Mouse (Mus musculus) small intestine, adult 2 months (tissue): ENCODE measurements around the gene Pde4d. TPM values are rescaled to one million over a fixed set of nuclear protein-coding genes. Genes with fewer than 3 reads are reported as not detected.

Source experiments
- H3K27ac ChIP-seq: fragments of 200-500 bp; 2 replicates; pipeline ENCODE4 v1.5.1; 2012; ENCODE audit warnings: low read depth, low read length, control low read depth, inconsistent platforms; ENCODE audit not compliant: insufficient read depth
- H3K27me3 ChIP-seq: fragments of 200-500 bp; 2 replicates; pipeline ENCODE4 v1.6.1; 2012; ENCODE audit warnings: mild to moderate bottlenecking, moderate library complexity, low read length, inconsistent platforms; ENCODE audit not compliant: control insufficient read depth, insufficient read depth
- H3K36me3 ChIP-seq: fragments of 200-500 bp; 2 replicates; pipeline ENCODE4 v1.6.1; 2012; ENCODE audit warnings: mild to moderate bottlenecking, low read length, control low read depth, inconsistent platforms; ENCODE audit not compliant: control insufficient read depth, insufficient read depth
- H3K4me1 ChIP-seq: fragments of 200-500 bp; 2 replicates; pipeline ENCODE4 v1.6.1; 2012; ENCODE audit warnings: low read length, inconsistent platforms, mixed read lengths; ENCODE audit not compliant: control insufficient read depth, insufficient read depth, insufficient read length
- H3K4me3 ChIP-seq: fragments of 200-500 bp; 2 replicates; pipeline ENCODE4 v1.5.1; 2012; ENCODE audit warnings: low read depth, mild to moderate bottlenecking, control low read depth, inconsistent platforms, low read length, moderate library complexity
- CTCF ChIP-seq: fragments of 200-500 bp; IDR thresholded peaks from 2 replicates; pipeline ENCODE4 v1.5.1; 2012; ENCODE audit warnings: low read depth, mild to moderate bottlenecking, control low read depth, inconsistent platforms, low read length, moderate library complexity, mixed read lengths; ENCODE audit not compliant: insufficient replicate concordance, insufficient read length; ENCODE audit errors: extremely low read depth
- POLR2A ChIP-seq: fragments of 200-500 bp; IDR thresholded peaks from 2 replicates; pipeline ENCODE4 v1.6.1; 2012; ENCODE audit warnings: low read depth, mild to moderate bottlenecking, control low read depth, inconsistent platforms, low read length, moderate library complexity
- WGBS: fragments of 180-500 bp; shearing (Covaris S2); methylation state at CpG from one replicate; pipeline ENCODE4 v1.1.7; 2018; 5-methylcytosine and 5-hydroxymethylcytosine counted together
- polyA plus RNA-seq: library from polyadenylated mRNA; depleted of rRNA; stranded (reverse); fragments of >200 nt; gene quantifications from 2 replicates; pipeline ENCODE4 v1.2.3, GENCODE M21; 2012

Pde4d gene
- polyA plus RNA-seq, 1 experiment: 8.4 TPM

GRCm38 (mm10) chr13:109576725-109577124 lies 1127.0 kb downstream of the Pde4d start:
- H3K4me3 ChIP-seq: no peak overlapping the region
- no peaks in the 10 kb centered on the region for H3K4me1 ChIP-seq
- TF ChIP-seq POLR2A: no peak
- TF ChIP-seq CTCF: no peak
- no peak overlapping the region for H3K27ac ChIP-seq
- no peaks in the 10 kb centered on the region for H3K27me3 ChIP-seq
- 70% methylated on average over 1 of the region's 1 CpGs for WGBS
- H3K36me3 ChIP-seq: no peaks in the 10 kb centered on the region

- Histone ChIP-seq H3K27me3 (no peaks in the 10 kb centered on the region), H3K36me3 (no peaks in the 10 kb centered on the region), H3K27ac (no peak overlapping the region), H3K4me1 (no peaks in the 10 kb centered on the region), H3K4me3 (no peak overlapping the region)
- WGBS: 72% methylated on average over 5 of the region's 5 CpGs
- no peak for TF ChIP-seq POLR2A
- no peak for TF ChIP-seq CTCF
Measured at GRCm38 (mm10) chr13:109577454-109577853, 1127.7 kb downstream of the Pde4d start.

- Histone ChIP-seq H3K4me1 (no peaks in the 10 kb centered on the region), H3K4me3 (no peak overlapping the region), H3K36me3 (no peaks in the 10 kb centered on the region), H3K27me3 (no peaks in the 10 kb centered on the region), H3K27ac (no peak overlapping the region)
- 75% methylated on average over 4 of the region's 4 CpGs for WGBS
- TF ChIP-seq POLR2A: no peak
- TF ChIP-seq CTCF: no peak
Measured at GRCm38 (mm10) chr13:109577901-109578300, 1128.2 kb downstream of the Pde4d start.

GRCm38 (mm10) chr13:109581284-109582070 lies 1131.7 kb downstream of the Pde4d start:
- no peaks in the 10 kb centered on the region for H3K4me1 ChIP-seq
- no peak overlapping the region for H3K27ac ChIP-seq
- H3K4me3 ChIP-seq: no peak overlapping the region
- TF ChIP-seq CTCF: no peak
- TF ChIP-seq POLR2A: no peak
- no peaks in the 10 kb centered on the region for H3K36me3 ChIP-seq
- H3K27me3 ChIP-seq: no peaks in the 10 kb centered on the region
- WGBS: 65% methylated on average over 16 of the region's 16 CpGs

- TF ChIP-seq POLR2A (no peak), CTCF (no peak)
- H3K27ac ChIP-seq: no peak overlapping the region
- no peaks in the 10 kb centered on the region for H3K4me1 ChIP-seq
- no peaks in the 10 kb centered on the region for H3K27me3 ChIP-seq
- H3K4me3 ChIP-seq: no peak overlapping the region
- no peaks in the 10 kb centered on the region for H3K36me3 ChIP-seq
- 64% methylated on average over 4 of the region's 4 CpGs for WGBS
Measured at GRCm38 (mm10) chr13:109590048-109590447, 1140.3 kb downstream of the Pde4d start.

- H3K4me1 ChIP-seq: no peaks in the 10 kb centered on the region
- H3K4me3 ChIP-seq: no peak overlapping the region
- no peak overlapping the region for H3K27ac ChIP-seq
- TF ChIP-seq POLR2A: no peak
- TF ChIP-seq CTCF: no peak
- H3K36me3 ChIP-seq: no peaks in the 10 kb centered on the region
- WGBS: 87% methylated on average over 8 of the region's 8 CpGs
- no peaks in the 10 kb centered on the region for H3K27me3 ChIP-seq
Measured at GRCm38 (mm10) chr13:109592192-109592797, 1142.5 kb downstream of the Pde4d start.

- Histone ChIP-seq H3K4me3 (no peak overlapping the region), H3K4me1 (peaks cover 2% of the 10 kb centered on the region), H3K36me3 (no peaks in the 10 kb centered on the region), H3K27ac (no peak overlapping the region), H3K27me3 (no peaks in the 10 kb centered on the region)
- TF ChIP-seq CTCF (no peak), POLR2A (no peak)
- WGBS: 66% methylated on average over 4 of the region's 4 CpGs
Measured at GRCm38 (mm10) chr13:109599711-109600110, 1150.0 kb downstream of the Pde4d start.
